In the genomic region with DNA sequence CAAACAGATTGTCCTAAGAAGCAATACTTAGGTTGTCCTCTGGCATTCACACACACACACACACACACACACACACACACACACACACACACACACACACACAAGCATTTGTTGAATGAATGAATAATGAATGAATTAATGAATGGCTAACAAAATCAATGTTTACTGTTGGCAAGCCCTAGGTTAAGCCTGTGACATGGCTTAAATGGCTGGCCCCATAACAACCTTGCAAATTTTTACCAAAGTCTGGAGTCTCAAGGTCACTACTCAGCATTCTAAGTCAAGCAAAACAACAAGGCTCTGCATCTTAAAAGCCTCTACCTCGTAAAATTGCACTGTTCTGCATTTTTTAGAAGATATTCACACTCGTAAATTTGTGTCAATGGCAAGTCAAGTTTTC, we compare ENCODE assay signal across 18 mouse cellular contexts.
"Had no signal": no experiment of that assay in that cellular context is flagged by ENCODE, and none has a peak within 500 bp of the region (broad histone marks: within the 10 kb centered on the region; RNA-seq: fewer than 3 reads in every experiment).

No protein-coding gene starts in this region.

- H3K36me3 ChIP-seq: midbrain, embryonic 10.5 days; midbrain, embryonic 12.5 days; neural tube, embryonic 13.5 days; neural tube, embryonic 15.5 days had no signal

- H3K9ac ChIP-seq: lung, embryonic 14.5 days; midbrain, embryonic 12.5 days; neural tube, embryonic 13.5 days; neural tube, embryonic 15.5 days had no signal

- ATAC-seq: midbrain, embryonic 16.5 days had no signal

- DNase-seq: lung, embryonic 14.5 days; lung, postnatal 10 days; lung, postnatal 4 days; midbrain, embryonic 14.5 days; retina, postnatal 1 day; right cerebral cortex, adult 18-20 months; right cerebral cortex, postnatal 25 days; right cerebral cortex, postnatal 4 days; spleen, adult 18-20 months; thymus, adult 18-20 months; thymus, postnatal 14 days; thymus, postnatal 36 days had no signal

- H3K27ac ChIP-seq: midbrain, embryonic 10.5 days; midbrain, embryonic 12.5 days; neural tube, embryonic 13.5 days; neural tube, embryonic 15.5 days had no signal

- H3K4me2 ChIP-seq: lung, embryonic 14.5 days; midbrain, embryonic 12.5 days; neural tube, embryonic 13.5 days; neural tube, embryonic 15.5 days had no signal

- H3K4me1 ChIP-seq: midbrain, embryonic 10.5 days; midbrain, embryonic 12.5 days; neural tube, embryonic 13.5 days; neural tube, embryonic 15.5 days had no signal

- H3K27me3 ChIP-seq: midbrain, embryonic 12.5 days; neural tube, embryonic 13.5 days; neural tube, embryonic 15.5 days had no signal

- H3K9me3 ChIP-seq: midbrain, embryonic 10.5 days; midbrain, embryonic 12.5 days; neural tube, embryonic 13.5 days; neural tube, embryonic 15.5 days had no signal

- H3K4me3 ChIP-seq: midbrain, embryonic 10.5 days; midbrain, embryonic 12.5 days; myocyte; neural tube, embryonic 13.5 days; neural tube, embryonic 15.5 days had no signal
